Mouse (Mus musculus) embryonic facial prominence, embryonic 11.5 days (tissue): ENCODE data around the gene Slit3. TPM values are rescaled to one million over a fixed set of nuclear protein-coding genes. Genes with fewer than 3 reads are reported as not detected.

Experiments used
- ATAC-seq: fragments of 200-750 bp; cut with Nextera tagmentation; replicated peaks from 2 replicates; pipeline ENCODE4 v1.8.0; 2017; ENCODE audit warnings: low read depth; ENCODE audit not compliant: insufficient number of reproducible peaks, low FRiP score, low TSS enrichment
- DNase-seq: peaks from one replicate; pipeline ENCODE4 v3.0.0-alpha.2; 2015; ENCODE audit warnings: low spot score
- H3K27ac ChIP-seq: fragments of 300-500 bp; sonication (generic); replicated peaks from 2 replicates; pipeline ENCODE4 v1.5.1; 2014; ENCODE audit warnings: mild to moderate bottlenecking, low read depth, low read length, control low read depth
- H3K27me3 ChIP-seq: fragments of 300-500 bp; sonication (generic); 2 replicates; pipeline ENCODE4 v1.6.1; 2014; ENCODE audit warnings: mild to moderate bottlenecking, low read length, moderate library complexity, mixed read lengths; ENCODE audit not compliant: control insufficient read depth, insufficient read depth
- H3K36me3 ChIP-seq: fragments of 300-500 bp; sonication (generic); replicated peaks from 2 replicates; pipeline ENCODE4 v1.6.1; 2014; ENCODE audit warnings: low read depth, mild to moderate bottlenecking, low read length, moderate library complexity, mixed read lengths; ENCODE audit not compliant: control insufficient read depth, insufficient read depth
- H3K4me1 ChIP-seq: fragments of 300-500 bp; sonication (generic); 2 replicates; pipeline ENCODE4 v1.6.1; 2014; ENCODE audit warnings: low read length, mixed read lengths; ENCODE audit not compliant: control insufficient read depth, insufficient read depth
- H3K4me2 ChIP-seq: fragments of 300-500 bp; sonication (generic); 2 replicates; pipeline ENCODE4 v1.6.1; 2014; ENCODE audit warnings: low read depth, mild to moderate bottlenecking, control low read depth, low read length, moderate library complexity
- H3K4me3 ChIP-seq: fragments of 300-500 bp; sonication (generic); 2 replicates; pipeline ENCODE4 v1.5.1; 2014; ENCODE audit warnings: low read depth, low read length, control low read depth
- H3K9ac ChIP-seq: fragments of 300-500 bp; sonication (generic); replicated peaks from 2 replicates; pipeline ENCODE4 v1.6.1; 2014; ENCODE audit warnings: mild to moderate bottlenecking, control low read depth, low read length
- H3K9me3 ChIP-seq: fragments of 300-500 bp; sonication (generic); replicated peaks from 2 replicates; pipeline ENCODE4 v1.6.1; 2016; ENCODE audit warnings: mild to moderate bottlenecking, low read length, inconsistent platforms, mixed read lengths; ENCODE audit not compliant: control insufficient read depth
- whole genome bisulfite sequencing: fragments of 180-500 bp; shearing (Covaris S2); extraction: QIAGEN DNeasy Blood & Tissue Kit; methylation state at CpG from one replicate; pipeline ENCODE4 v1.1.7; 2014; 5-methylcytosine and 5-hydroxymethylcytosine counted together
- polyA plus RNA-seq: library from polyadenylated mRNA; unstranded; fragments of >200 nt; fragmentation: Nextera tagmentation; extraction: Ambion mirVana; gene quantifications from 2 replicates; pipeline ENCODE4 v1.2.1, GENCODE M21; 2014

Slit3 gene
- polyA plus RNA-seq, 1 experiment from 2014 or later, result 10.5 TPM

DNA sequence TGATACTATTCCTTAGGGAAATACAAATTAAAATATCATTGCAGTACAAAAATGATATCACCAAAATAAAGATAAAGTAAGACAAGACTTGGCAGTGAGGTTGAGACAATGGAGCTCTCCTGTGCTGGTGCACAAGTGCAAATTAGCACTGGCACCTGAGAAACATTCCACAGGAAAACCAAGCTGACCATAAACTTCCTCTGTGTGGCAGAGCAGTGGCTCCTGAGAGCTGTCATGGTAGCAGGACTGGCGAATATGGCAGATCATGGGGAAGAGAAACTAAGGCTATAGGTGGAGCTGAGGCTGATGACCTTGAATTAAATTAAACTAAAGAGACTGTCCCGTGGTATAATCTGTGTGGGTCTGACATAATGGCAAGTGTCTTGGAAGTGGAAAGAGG lies 33.6 kb upstream of the Slit3 start:
- no peak overlapping the region for H3K4me3 ChIP-seq
- H3K27me3 ChIP-seq, result no peaks in the 10 kb centered on the region
- H3K36me3 ChIP-seq, result no peaks in the 10 kb centered on the region
- H3K4me2 ChIP-seq, result no peak overlapping the region
- ATAC-seq (no peak), DNase-seq (no peak)
- no peak overlapping the region for H3K27ac ChIP-seq
- no peak overlapping the region for H3K9ac ChIP-seq
- 85% methylated on average over 2 of the region's 2 CpGs for WGBS
- H3K4me1 ChIP-seq, result no peaks in the 10 kb centered on the region; the same call in 1 of the 2 replicates
- H3K9me3 ChIP-seq, result no peaks in the 10 kb centered on the region

DNA sequence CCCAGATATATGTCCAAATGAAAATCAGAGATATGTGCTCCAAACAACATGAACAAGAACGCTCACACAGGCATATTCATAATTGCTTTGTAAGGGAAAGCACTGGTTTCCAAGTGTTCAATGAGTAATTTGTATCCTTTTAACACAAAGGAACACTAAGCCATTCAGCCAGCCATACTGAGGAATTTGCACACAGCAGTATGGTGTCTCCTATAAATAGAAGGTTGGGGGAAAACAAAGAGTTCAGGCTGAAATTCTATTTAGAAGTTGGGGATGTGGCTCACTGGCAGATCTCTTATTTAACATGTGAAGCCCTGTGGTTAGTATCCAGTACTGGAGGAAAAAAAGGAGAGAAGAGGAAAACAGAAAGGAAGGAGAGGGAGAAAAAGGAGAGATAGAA lies 32.9 kb upstream of the Slit3 start:
- Histone ChIP-seq H3K9ac (no peak overlapping the region), H3K4me3 (no peak overlapping the region), H3K9me3 (no peaks in the 10 kb centered on the region), H3K27ac (no peak overlapping the region), H3K4me2 (no peak overlapping the region), H3K4me1 (no peaks in the 10 kb centered on the region; the same call in 1 of the 2 replicates), H3K27me3 (no peaks in the 10 kb centered on the region), H3K36me3 (no peaks in the 10 kb centered on the region)
- WGBS, result 69% methylated on average over 1 of the region's 1 CpGs
- ATAC-seq (no peak), DNase-seq (no peak)

DNA sequence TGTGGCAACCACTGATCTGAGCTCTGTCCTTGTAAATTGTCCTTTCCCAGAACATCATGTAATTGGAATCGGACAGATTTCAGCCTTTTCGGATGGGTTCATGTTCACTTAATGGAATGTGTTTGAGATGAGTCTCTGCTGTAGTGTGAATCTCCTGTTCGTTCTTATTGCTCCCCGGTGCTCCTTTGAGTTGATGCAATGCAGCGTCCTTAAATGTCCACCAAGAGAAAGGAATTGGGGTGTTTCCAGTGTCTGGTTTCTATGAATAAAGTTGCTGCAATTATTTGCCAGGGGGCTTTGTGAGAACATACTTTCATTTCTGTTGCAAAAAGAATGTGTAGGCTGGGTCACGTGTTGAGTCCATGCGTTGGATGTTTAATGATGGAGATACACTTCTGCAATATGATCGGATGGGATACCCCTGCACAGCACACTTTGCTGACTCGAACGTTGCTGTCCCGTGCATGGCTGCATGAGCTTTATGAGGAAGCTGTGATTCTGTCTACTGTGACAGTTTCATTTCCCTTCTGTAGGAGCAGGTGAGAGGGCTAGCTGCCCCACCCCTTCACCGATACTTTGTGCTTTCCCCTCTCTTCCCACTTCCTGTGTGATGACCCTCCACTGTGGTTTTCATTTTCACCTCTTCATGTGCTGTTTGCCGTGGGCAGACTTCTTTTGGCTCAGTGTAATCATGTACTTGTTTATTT lies 30.2 kb upstream of the Slit3 start:
- ATAC-seq (no peak), DNase-seq (no peak)
- H3K27me3 ChIP-seq, result no peaks in the 10 kb centered on the region
- no peak overlapping the region for H3K9ac ChIP-seq
- no peaks in the 10 kb centered on the region for H3K36me3 ChIP-seq
- H3K4me3 ChIP-seq, result no peak overlapping the region
- no peaks in the 10 kb centered on the region; the same call in 1 of the 2 replicates for H3K4me1 ChIP-seq
- no peaks in the 10 kb centered on the region for H3K9me3 ChIP-seq
- H3K27ac ChIP-seq, result no peak overlapping the region
- no peak overlapping the region for H3K4me2 ChIP-seq
- WGBS, result 91% methylated on average over 13 of the region's 13 CpGs

DNA sequence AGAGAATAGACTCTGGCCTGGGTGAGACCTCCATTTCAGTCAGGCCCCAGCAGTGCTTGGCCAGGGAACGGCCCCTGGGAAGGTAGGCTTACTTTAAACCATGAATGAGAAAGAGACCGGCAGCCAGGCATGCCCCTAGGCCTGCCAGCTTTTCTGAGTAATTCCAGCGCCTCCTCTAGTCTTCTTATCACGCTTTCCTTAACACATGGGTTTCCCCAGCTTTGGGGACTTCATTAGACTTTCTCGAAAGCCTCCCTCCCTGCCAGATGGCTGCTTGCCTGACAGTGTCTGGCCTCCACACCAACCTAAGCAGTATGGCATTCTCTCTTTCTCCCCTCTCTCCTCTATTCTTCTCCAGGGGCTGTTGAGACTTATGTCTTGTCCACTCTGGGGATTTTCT lies 24.5 kb upstream of the Slit3 start:
- no peaks in the 10 kb centered on the region for H3K4me1 ChIP-seq
- H3K27ac ChIP-seq, result no peak overlapping the region
- H3K4me3 ChIP-seq, result no peak overlapping the region
- no peak overlapping the region for H3K9ac ChIP-seq
- no peak for DNase-seq
- no peaks in the 10 kb centered on the region for H3K9me3 ChIP-seq
- no peaks in the 10 kb centered on the region for H3K27me3 ChIP-seq
- no peak for ATAC-seq
- 68% methylated on average over 5 of the region's 5 CpGs for WGBS
- no peak overlapping the region for H3K4me2 ChIP-seq
- H3K36me3 ChIP-seq, result no peaks in the 10 kb centered on the region

DNA sequence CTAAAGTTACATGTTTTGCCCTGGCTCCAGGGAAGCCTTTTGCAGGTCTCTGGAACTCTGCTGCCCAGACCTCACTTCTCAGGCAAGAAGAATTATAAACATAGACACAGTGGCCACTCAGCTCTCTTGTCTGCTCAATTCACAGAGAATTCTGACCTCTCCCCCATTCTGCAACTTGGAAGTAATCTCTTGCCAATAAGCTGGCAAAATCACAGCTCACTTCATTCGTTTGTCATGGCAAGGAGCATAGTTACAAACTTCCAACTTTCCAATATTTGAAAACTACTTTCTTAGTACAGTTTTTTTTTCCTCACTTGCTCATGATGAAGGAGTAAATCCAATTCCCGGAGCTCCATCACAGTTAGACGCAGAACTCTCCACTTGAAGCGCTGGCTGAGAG lies 11.2 kb upstream of the Slit3 start:
- H3K4me3 ChIP-seq, result no peak overlapping the region
- H3K27ac ChIP-seq, result no peak overlapping the region
- H3K36me3 ChIP-seq, result no peaks in the 10 kb centered on the region
- 58% methylated on average over 4 of the region's 4 CpGs for WGBS
- H3K4me2 ChIP-seq, result no peak overlapping the region
- no peaks in the 10 kb centered on the region for H3K9me3 ChIP-seq
- no peaks in the 10 kb centered on the region for H3K27me3 ChIP-seq
- DNase-seq (no peak), ATAC-seq (no peak)
- no peaks in the 10 kb centered on the region for H3K4me1 ChIP-seq
- H3K9ac ChIP-seq, result no peak overlapping the region

DNA sequence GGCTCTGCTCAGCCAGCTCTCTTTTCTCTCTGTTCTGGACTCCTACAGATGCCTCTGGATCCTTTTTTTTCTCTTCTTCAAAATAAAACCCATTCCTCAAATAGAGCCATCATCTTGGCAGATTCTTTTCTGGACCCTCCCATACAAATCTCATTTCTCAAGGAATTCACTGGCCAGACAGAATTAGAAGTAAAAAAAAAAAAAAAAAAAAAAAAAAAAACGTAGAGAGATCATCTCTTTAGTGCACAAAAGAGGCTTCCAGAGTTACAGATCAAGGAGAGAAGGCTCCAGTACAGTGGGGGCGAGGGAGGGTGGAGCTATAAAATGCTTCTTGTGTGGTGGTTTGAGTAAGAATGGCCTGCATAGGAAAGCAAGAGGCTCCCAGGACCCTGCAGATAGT lies 10.2 kb upstream of the Slit3 start:
- ATAC-seq, result no peak
- Histone ChIP-seq H3K4me2 (no peak overlapping the region), H3K4me1 (no peaks in the 10 kb centered on the region), H3K4me3 (no peak overlapping the region), H3K9me3 (no peaks in the 10 kb centered on the region), H3K27ac (no peak overlapping the region), H3K27me3 (no peaks in the 10 kb centered on the region), H3K9ac (no peak overlapping the region), H3K36me3 (no peaks in the 10 kb centered on the region)
- no peak for DNase-seq
- 41% methylated on average over 2 of the region's 2 CpGs for WGBS

DNA sequence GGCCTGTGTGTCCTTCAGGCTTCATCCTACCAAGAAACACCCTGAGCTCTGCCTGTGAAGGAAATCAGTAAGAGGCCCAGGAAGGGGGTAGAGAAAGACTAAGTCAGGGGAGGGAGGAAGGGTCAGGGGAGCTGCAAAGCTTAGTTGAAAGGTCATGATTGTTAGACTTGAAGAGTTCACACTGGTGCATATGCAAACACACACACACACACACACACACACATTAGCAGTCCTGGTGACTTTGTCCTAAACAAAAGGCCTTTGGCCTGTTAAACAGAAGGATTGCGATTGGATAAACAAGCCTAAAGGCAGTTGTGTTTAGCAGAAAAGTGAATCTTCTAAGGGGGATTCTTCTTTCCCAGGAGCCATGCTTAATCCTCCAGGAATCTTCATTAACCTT lies 7.7 kb upstream of the Slit3 start:
- DNase-seq (no peak), ATAC-seq (no peak)
- WGBS, result 31% methylated on average over 1 of the region's 1 CpGs
- H3K4me3 ChIP-seq, result no peak overlapping the region
- H3K27me3 ChIP-seq, result no peaks in the 10 kb centered on the region
- no peaks in the 10 kb centered on the region for H3K9me3 ChIP-seq
- no peaks in the 10 kb centered on the region for H3K36me3 ChIP-seq
- H3K9ac ChIP-seq, result no peak overlapping the region
- H3K4me2 ChIP-seq, result no peak overlapping the region
- H3K4me1 ChIP-seq, result no peaks in the 10 kb centered on the region
- no peak overlapping the region for H3K27ac ChIP-seq

DNA sequence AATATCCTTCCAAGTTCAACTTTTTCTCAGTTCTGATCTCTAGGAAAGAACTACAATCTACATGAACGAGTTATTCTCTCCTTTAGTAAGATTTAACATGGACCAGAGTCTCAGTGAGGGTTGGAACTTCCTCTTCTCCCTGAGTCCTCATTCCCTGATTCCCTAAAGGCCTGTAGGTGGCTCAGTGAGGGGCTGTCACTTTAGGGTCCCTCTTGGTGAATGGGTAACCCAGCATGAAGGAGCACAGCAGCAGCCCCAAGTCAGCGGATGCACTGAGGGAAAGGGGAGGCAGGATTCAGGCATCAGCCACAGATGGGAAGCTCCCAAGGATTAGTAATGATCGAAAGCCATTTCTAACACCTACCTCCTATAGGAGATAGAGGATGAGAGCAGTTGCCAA lies 4.6 kb upstream of the Slit3 start:
- no peaks in the 10 kb centered on the region for H3K4me1 ChIP-seq
- no peaks in the 10 kb centered on the region for H3K9me3 ChIP-seq
- H3K27me3 ChIP-seq, result no peaks in the 10 kb centered on the region
- ATAC-seq (no peak), DNase-seq (no peak)
- 74% methylated on average over 3 of the region's 3 CpGs for whole genome bisulfite sequencing
- no peak overlapping the region for H3K4me2 ChIP-seq
- H3K9ac ChIP-seq, result no peak overlapping the region
- H3K27ac ChIP-seq, result no peak overlapping the region
- H3K36me3 ChIP-seq, result no peaks in the 10 kb centered on the region
- no peak overlapping the region for H3K4me3 ChIP-seq
